Mouse (Mus musculus) heart, embryonic 14.5 days (tissue): ENCODE results near the gene Gdi2. TPM values are rescaled to one million over a fixed set of nuclear protein-coding genes. Genes with fewer than 3 reads are reported as not detected.

Source experiments
- ATAC-seq: fragments of 200-750 bp; cut with Nextera tagmentation; 2 replicates; pipeline ENCODE4 v1.8.0; 2017; ENCODE audit warnings: low read depth, moderate TSS enrichment; ENCODE audit not compliant: insufficient number of reproducible peaks, insufficient read depth, low FRiP score
- H3K27ac ChIP-seq, 2 experiments: fragments of 200-500 bp in 1 of 2; fragments of 300-500 bp in 1 of 2; sonication (generic) in 1 of 2; replicated peaks in 1 of 2; 2 replicates each; pipeline ENCODE4 v1.5.1; 2012 to 2014; ENCODE audit warnings: low read depth in 2 of 2, low read length in 2 of 2, control low read depth in 1 of 2, mild to moderate bottlenecking in 1 of 2, mixed read lengths in 1 of 2; ENCODE audit not compliant: control insufficient read depth in 1 of 2, insufficient read depth in 1 of 2
- H3K27me3 ChIP-seq: fragments of 300-500 bp; sonication (generic); 2 replicates; pipeline ENCODE4 v1.6.1; 2014; ENCODE audit warnings: mild to moderate bottlenecking, low read length, control low read depth; ENCODE audit not compliant: control insufficient read depth, insufficient read depth
- H3K36me3 ChIP-seq: fragments of 300-500 bp; sonication (generic); 2 replicates; pipeline ENCODE4 v1.6.1; 2014; ENCODE audit warnings: mild to moderate bottlenecking, control low read depth, low read length, mixed read lengths; ENCODE audit not compliant: control insufficient read depth, insufficient read depth
- H3K4me1 ChIP-seq, 2 experiments: fragments of 200-500 bp in 1 of 2; fragments of 300-500 bp in 1 of 2; sonication (generic) in 1 of 2; 2 replicates each; pipeline ENCODE4 v1.6.1; 2012 to 2014; ENCODE audit warnings: low read length in 2 of 2, control low read depth in 1 of 2, mixed read lengths in 1 of 2; ENCODE audit not compliant: control insufficient read depth in 2 of 2, insufficient read depth in 2 of 2
- H3K4me2 ChIP-seq: fragments of 300-500 bp; sonication (generic); 2 replicates; pipeline ENCODE4 v1.6.1; 2014; ENCODE audit warnings: mild to moderate bottlenecking, low read length
- H3K4me3 ChIP-seq, 2 experiments: fragments of 200-500 bp in 1 of 2; fragments of 300-500 bp in 1 of 2; sonication (generic) in 1 of 2; 2 replicates each; pipeline ENCODE4 v1.5.1; 2012 to 2014; ENCODE audit warnings: low read length in 2 of 2, mild to moderate bottlenecking in 2 of 2, control low read depth in 1 of 2, low read depth in 1 of 2, moderate library complexity in 1 of 2; ENCODE audit not compliant: control insufficient read depth in 1 of 2, insufficient read depth in 1 of 2
- H3K9ac ChIP-seq: fragments of 300-500 bp; sonication (generic); 2 replicates; pipeline ENCODE4 v1.6.1; 2014; ENCODE audit warnings: mild to moderate bottlenecking, low read length
- H3K9me3 ChIP-seq: fragments of 300-500 bp; sonication (generic); 2 replicates; pipeline ENCODE4 v1.6.1; 2016; ENCODE audit warnings: low read length, control low read depth; ENCODE audit not compliant: control insufficient read depth
- WGBS: fragments of 180-500 bp; shearing (Covaris S2); extraction: QIAGEN DNeasy Blood & Tissue Kit; methylation state at CpG from one replicate; pipeline ENCODE4 v1.1.7; 2014; 5-methylcytosine and 5-hydroxymethylcytosine counted together
- polyA plus RNA-seq: library from polyadenylated mRNA; unstranded; fragments of >200 nt; fragmentation: Nextera tagmentation; extraction: Ambion mirVana; gene quantifications from 2 replicates; pipeline ENCODE4 v1.2.1, GENCODE M21; 2014

The Gdi2 gene
- polyA plus RNA-seq, 1 experiment from 2014 or later = 361 TPM

DNA sequence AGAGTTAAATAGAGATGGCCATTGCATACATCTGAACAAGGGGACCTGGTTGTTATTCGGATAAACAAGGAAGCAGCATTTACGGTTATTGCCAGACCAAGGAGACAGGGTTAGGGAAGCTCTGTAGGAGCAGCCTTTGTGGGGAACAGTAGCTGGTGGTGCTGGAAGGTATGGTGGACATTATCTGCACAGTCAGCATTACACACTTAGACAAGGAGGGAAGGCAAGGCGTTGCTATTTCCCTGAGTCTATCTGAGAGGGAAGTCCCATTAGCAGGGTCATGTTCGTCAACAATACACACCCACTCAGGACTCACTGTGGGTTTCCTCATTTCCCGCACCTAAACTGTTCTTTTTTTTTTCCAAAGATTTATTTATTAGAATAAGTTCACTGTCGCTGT lies 10.0 kb downstream of the Gdi2 start:
- H3K4me1 ChIP-seq = peaks cover 6 to 19% of the 10 kb centered on the region in 2 experiments
- H3K4me3 ChIP-seq = no peak overlapping the region
- no peaks in the 10 kb centered on the region for H3K9me3 ChIP-seq
- no peak overlapping the region for H3K27ac ChIP-seq
- no peaks in the 10 kb centered on the region for H3K27me3 ChIP-seq
- no peak overlapping the region for H3K9ac ChIP-seq
- no peak overlapping the region for H3K4me2 ChIP-seq
- WGBS = 89% methylated on average over 6 of the region's 6 CpGs
- H3K36me3 ChIP-seq = peaks cover 39% of the 10 kb centered on the region
- ATAC-seq = no peak

DNA sequence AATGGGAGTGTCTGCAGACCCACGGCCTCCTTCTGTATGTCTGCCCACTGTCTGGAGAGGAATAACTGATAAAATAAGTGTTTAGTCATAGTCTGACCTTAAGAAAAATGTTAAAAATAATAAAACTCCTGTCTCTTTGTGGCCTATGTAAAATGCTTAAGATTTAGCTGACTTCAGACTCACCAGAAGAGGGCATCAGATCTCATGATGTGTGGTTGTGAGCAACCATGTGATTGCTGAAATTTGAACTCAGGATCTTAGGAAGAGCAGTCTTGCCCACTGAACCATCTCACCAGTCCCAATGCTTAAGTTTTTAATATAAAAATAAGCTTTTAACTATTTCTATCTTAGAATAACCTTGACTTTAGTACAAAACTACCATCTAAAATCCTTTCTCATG lies 25.3 kb downstream of the Gdi2 start:
- Histone ChIP-seq H3K36me3 (peaks cover 90% of the 10 kb centered on the region), H3K27me3 (no peaks in the 10 kb centered on the region), H3K27ac (no peak overlapping the region), H3K4me2 (no peak overlapping the region), H3K9me3 (no peaks in the 10 kb centered on the region), H3K4me3 (no peak overlapping the region), H3K9ac (no peak overlapping the region), H3K4me1 (no peaks in the 10 kb centered on the region)
- WGBS = 93% methylated on average over 1 of the region's 1 CpGs
- ATAC-seq = no peak

DNA sequence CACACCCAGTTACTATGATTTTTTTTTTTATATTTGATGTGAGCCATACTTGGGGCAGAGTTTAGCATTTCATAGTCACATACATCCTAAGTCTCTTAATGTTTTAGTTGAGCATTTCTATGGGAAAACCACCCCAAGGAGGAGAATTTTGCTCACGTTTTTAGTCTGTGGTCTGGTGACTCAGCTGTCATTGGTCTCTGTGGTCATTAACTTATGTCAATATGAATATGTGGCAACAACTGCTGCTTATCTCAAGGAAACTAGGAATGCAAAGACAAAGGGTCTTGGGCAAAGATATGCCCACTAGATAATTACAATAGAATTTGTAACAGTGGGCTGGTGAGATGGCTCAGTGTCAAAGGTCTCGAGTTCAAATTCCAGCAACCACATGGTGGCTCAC lies 26.1 kb downstream of the Gdi2 start:
- Histone ChIP-seq H3K27me3 (no peaks in the 10 kb centered on the region), H3K4me2 (no peak overlapping the region), H3K9ac (no peak overlapping the region), H3K27ac (no peak overlapping the region), H3K36me3 (peaks cover 87% of the 10 kb centered on the region), H3K9me3 (no peaks in the 10 kb centered on the region), H3K4me1 (no peaks in the 10 kb centered on the region), H3K4me3 (no peak overlapping the region)
- 79% methylated on average over 2 of the region's 2 CpGs for WGBS
- no peak for ATAC-seq

DNA sequence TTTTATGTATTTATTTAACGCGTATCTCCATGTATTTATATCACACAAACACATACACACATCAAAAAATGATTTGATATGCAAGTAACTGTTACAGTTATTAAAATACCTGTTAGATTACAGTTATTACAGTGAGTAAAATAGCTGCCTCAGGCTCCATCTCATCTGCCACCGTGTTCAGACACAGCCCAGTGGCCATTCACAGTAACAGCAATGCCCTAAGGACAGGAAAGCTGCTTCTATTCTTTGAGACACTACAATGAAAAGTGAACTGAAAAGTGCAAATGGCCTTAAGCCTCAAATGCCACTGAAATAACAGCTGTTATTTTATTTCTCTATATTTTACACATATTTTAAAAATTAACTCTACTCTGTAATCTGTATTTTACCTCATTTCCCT lies 52.9 kb downstream of the Gdi2 start:
- H3K27me3 ChIP-seq = no peaks in the 10 kb centered on the region
- WGBS = 91% methylated on average over 3 of the region's 3 CpGs
- no peaks in the 10 kb centered on the region for H3K9me3 ChIP-seq
- no peak overlapping the region for H3K4me2 ChIP-seq
- H3K36me3 ChIP-seq = peaks cover 72% of the 10 kb centered on the region
- no peak for ATAC-seq
- no peaks in the 10 kb centered on the region for H3K4me1 ChIP-seq
- no peak overlapping the region for H3K27ac ChIP-seq
- H3K9ac ChIP-seq = no peak overlapping the region
- no peak overlapping the region for H3K4me3 ChIP-seq

DNA sequence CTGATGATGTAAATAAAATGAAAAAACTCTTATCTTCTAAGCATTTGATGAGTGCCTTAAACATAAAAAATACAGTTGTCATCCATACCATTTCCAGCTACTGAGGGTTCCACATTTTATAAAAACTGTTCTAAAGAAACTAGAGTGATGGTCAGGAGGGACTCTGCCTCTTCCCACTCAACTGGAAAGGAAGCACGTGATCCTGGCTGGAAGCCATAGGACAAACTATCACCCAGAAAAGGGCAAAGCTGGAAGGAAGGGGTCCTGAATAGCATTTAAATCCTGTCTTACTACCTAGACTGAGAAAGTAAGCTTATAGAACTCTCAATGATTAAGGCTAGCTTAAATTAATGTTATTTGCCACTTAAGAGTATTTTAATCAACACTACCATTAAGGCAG lies 56.4 kb downstream of the Gdi2 start:
- no peaks in the 10 kb centered on the region for H3K4me1 ChIP-seq
- no peak overlapping the region for H3K27ac ChIP-seq
- no peaks in the 10 kb centered on the region for H3K9me3 ChIP-seq
- H3K36me3 ChIP-seq = peaks cover 75% of the 10 kb centered on the region
- H3K9ac ChIP-seq = no peak overlapping the region
- H3K4me3 ChIP-seq = no peak overlapping the region
- no peak overlapping the region for H3K4me2 ChIP-seq
- no peaks in the 10 kb centered on the region for H3K27me3 ChIP-seq
- ATAC-seq = no peak
- 76% methylated on average over 1 of the region's 1 CpGs for WGBS

DNA sequence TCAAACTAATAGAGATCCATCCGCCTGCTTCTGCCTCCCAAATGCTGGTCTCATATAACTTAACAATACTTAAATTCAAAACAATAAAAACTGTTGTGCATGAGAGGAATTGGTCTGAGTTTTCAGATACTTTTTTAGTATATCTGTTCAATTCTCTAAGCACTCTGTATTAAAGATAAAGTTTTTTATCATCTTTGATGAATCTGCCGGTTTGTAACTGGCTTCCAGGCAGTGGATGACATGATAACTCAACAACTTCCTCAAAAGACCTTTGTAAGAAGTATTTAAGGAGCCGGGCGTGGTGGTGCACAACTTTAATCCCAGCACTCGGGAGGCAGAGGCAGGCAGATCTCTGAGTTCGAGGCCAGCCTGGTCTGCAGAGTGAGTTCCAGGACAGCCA lies 58.4 kb downstream of the Gdi2 start:
- ATAC-seq = no peak

DNA sequence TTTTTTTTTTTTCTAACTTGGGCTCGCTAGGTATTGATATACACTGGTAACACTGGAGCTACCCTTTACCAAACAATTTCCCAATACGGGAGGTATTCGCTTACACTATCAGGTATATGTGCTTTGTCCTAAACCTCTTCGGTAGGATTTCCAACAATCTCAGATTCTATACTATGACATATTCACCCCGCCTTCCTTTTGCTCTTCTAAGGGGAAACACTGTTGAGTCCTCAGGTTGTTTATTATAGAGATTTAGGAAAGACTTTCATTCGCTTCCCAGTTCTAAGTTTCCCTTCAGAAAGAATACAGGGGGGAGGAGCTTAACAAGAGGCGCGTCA lies 71.9 kb downstream of the Gdi2 start:
- peak overlapping the region; percentile 62 to 91; a peak in 3 of 4 replicates for H3K27ac ChIP-seq
- H3K4me3 ChIP-seq = peak overlapping the region; percentile 85 to 96
- H3K27me3 ChIP-seq = no peaks in the 10 kb centered on the region; the same call in 1 of the 2 replicates
- peak overlapping the region; percentile 90 for H3K9ac ChIP-seq
- H3K4me2 ChIP-seq = peak overlapping the region; percentile 76
- H3K9me3 ChIP-seq = peaks cover 5% of the 10 kb centered on the region
- H3K4me1 ChIP-seq = no peaks in the 10 kb centered on the region
- 16% methylated on average over 8 of the region's 8 CpGs for WGBS
- ATAC-seq = no peak
- H3K36me3 ChIP-seq = no peaks in the 10 kb centered on the region

More for the DNA sequence above, 58.4 kb downstream of the Gdi2 start:
- Histone ChIP-seq H3K4me1 (no peaks in the 10 kb centered on the region), H3K9ac (no peak overlapping the region), H3K4me3 (no peak overlapping the region), H3K36me3 (peaks cover 67% of the 10 kb centered on the region), H3K27me3 (no peaks in the 10 kb centered on the region), H3K4me2 (no peak overlapping the region), H3K27ac (no peak overlapping the region), H3K9me3 (no peaks in the 10 kb centered on the region)
- WGBS = 96% methylated on average over 6 of the region's 6 CpGs

DNA sequence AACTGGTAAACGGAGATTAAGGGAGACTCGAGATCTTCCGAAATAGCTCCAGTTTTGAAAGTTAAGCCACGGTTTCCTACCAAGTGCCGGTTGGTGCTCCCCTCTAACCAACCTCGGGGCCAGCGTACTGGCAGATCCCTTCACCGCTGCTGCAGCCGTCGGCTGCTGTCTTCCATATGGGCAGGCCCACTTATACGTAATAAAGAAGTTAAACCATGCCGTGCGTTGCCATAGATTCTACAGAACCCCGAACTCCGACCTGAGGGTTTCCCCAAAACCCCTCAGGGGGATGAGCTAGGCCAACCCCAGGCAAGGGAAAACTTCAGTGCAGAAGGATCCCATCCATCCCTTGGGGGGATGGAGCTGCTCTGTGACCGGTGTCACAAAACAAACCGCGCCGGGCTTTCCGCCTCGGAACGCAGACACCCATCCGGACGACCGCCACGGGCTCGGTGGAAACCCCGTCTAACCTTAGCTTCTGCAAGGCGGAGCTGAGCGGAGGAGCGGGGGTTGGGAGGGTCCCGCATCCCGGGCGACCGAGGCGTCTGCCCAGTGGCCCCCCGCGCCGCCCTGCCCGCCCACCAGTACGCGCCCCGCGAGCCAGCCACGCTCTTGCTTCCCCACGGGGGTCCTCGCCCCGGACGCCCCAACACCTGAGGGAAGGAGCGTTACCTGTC lies 72.4 kb downstream of the Gdi2 start:
- no peaks in the 10 kb centered on the region for H3K36me3 ChIP-seq
- H3K4me1 ChIP-seq = no peaks in the 10 kb centered on the region
- WGBS = under 1% methylated on average over 49 of the region's 50 CpGs
- H3K27me3 ChIP-seq = no peaks in the 10 kb centered on the region; the same call in 1 of the 2 replicates
- ATAC-seq = peak; percentile 14; the same call in 1 of the 2 replicates
- peak overlapping the region; percentile 90 for H3K9ac ChIP-seq
- peak overlapping the region; percentile 85 to 96 for H3K4me3 ChIP-seq
- H3K27ac ChIP-seq = peak overlapping the region; percentile 91 to 96
- peaks cover 5% of the 10 kb centered on the region for H3K9me3 ChIP-seq
- H3K4me2 ChIP-seq = peak overlapping the region; percentile 76
